Mouse (Mus musculus) kidney, postnatal 36 days (tissue): ENCODE results near the gene Dnaja1.

Experiments
- DNase-seq, 2 experiments: peaks; one replicate each; pipeline ENCODE4 v3.0.0; 2021 to 2022; ENCODE audit warnings: mixed read lengths in 2 of 2

The Dnaja1 gene

DNA sequence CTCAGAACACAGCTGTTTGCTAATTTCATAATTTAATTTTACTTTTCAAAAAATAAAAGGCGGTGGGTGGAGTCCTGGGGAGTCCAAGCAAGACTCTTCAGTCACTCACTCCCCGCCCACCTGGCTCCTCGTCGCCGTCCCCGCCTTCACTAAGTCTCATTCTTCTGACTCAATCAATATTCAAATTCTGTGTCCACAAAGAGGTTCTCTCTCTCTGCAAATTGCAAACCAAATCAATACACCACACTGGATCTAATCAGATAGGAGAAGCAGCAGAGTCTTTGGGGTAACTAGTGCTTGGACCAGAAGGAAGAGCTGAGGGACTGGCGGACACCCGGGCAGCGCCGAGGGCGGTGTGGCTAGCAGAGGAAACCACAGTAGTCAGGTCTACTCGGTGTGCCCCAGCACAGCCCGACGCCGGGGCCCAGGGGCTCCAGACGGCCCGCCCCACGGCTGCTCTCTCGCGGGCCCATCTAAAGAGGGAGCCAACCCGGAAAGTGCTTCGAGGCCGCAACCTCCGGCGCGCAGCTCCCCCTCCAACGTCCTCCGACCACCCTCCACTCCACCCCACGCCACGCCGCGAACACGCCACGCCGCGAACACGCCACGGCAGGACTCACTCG lies 35.3 kb downstream of the Dnaja1 start:
- peak in 1 of 2 experiments; percentile 34 for DNase-seq

DNA sequence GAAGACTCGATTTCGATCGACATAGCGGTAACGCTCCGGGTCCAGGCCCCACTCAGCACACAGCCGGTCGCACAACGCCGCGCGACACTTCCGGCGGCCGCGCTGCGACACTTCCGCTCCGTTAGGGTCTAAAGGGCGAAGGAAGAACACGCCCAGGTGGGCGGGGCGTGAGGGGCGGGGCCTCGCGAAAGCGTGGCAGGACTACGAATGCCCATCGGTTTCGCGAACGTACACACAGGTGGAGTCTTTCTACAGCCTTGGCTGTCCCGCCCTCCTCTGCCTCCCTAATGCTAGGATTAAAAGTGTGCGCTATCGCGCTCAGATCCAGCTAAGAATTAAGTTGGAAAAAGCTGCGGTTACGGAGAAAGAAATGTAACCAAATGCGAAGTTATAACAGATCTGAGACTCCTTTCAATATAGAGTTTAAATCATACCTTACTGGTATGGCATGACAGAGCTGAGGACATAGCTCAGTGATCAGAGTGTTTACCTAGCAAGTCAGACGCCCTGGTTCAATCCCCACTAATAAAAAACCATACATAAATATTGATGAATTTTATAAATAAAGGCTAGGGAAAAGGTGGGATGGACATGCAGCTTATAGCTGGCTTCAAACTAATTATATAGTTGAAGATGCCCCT lies 36.0 kb downstream of the Dnaja1 start, which contains the start of gene Smu1:
TSS of gene Smu1 (minus strand) at position 144 of the 641 bp plus-strand sequence.
- DNase-seq, result peak; percentile 97 to 99

DNA sequence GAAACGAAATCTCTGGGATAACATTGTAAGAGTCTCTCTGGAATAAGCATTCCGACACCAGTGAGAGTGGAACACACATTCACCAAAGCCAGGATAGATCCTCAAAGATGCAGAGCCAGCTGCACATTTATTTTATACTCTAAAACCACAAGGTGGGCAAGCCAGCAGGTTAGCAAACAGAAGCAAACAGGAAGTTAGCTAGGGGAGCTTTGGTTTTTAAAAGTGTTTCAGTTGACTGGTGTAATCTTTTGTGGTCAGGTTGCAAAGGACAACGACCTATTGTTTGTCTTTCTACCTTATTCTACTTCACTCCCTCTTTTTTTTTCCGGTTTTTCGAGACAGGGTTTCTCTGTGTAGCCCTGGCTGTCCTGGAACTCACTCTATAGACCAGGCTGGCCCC lies 37.9 kb downstream of the Dnaja1 start:
- DNase-seq, result no peak

DNA sequence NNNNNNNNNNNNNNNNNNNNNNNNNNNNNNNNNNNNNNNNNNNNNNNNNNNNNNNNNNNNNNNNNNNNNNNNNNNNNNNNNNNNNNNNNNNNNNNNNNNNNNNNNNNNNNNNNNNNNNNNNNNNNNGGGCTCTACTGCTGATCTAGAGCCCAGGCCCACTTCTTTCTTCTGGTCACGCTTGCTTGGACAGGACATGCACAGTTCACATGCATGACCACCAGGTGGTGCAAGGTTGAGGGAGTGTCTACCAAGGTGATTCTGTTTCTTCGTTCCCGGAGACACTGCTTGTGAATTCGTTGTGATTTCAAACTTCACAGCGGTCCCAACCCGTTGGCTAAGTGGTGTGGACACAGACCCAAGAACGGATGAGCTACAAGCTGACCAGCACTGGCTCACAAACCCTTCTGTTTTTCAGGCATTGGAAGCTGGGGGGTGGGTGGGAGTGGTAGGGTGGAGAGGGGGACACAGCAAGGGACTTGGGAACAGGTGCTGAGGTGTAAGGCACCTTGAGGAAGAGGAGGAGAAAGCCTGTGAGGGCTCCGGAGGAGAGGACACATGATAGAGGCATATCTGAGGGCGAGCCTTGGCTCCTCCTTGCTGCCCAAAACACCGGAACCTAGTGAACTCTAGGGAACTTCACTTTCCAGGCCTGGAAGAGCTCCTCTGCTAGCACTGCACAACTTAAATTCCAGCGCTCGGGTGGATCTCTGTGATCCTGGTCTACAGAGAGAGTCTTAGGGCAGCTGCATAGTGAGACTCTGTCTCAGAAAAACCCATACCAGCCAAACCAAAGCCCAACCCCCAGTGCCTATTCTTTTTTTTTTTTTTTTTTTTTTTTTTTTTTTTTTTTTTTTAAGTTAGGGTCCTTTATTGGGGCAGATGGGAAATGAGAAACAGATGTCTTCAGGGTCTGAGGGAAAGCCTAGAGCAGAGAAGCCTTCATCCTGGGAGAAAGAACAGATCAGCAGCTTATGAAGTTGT lies 52.6 kb downstream of the Dnaja1 start:
- peak; percentile 81 to 89 for DNase-seq

DNA sequence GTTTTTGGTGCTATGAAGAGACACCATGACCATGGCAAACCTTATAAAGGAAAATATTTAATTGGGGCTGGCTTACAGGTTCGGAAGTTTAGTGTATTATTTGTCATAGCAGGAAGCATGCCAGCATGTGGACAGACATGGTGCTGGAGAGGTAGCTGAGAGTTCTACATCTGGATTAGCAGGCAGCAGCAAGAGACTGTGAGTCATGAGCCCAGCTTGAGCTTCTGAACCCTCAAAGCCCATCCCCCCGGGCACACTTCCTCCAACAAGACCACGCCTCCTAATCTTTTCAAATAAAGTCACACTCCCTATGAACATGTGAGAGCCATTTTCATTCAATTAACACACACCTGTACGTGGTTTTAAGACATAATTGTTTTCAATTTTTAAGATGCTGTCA lies 54.5 kb downstream of the Dnaja1 start:
- DNase-seq, result no peak

DNA sequence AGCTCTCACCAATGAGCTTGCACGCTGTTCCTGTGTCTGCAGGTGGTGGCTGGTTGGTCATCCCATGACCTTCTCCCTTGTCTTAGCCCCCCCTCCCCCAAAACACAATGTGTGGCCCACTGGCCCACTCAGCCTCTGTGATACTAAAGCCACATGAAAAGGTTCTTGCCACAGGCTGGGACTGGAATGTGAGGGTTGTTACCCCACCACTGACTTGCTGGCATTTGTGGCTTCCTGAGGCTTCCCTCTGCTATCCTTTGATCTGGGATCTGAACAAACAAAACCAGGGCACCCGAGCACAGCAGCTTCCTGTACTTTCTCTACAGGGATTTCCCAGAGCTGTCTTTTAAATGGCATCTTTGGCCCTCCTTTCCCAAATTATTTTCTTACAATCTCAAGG lies 55.2 kb downstream of the Dnaja1 start:
- DNase-seq, result no peak

DNA sequence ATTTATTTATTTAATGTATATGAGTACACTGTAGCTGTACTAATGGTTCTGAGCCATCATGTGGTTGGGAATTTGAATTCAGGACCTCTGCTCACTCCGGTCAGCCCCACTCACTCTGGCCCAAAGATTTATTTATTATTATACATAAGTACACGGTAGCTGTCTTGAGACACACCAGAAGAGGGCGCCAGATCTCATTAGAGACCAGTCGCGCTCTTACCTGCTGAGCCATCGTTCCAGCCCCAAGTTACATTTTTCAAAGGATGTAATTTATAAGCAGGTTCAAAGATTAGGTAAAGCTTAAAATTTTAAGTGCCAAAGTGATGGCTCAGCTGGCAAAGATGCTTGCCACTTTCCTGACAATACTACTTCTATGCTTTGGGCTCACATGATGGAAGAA lies 56.7 kb downstream of the Dnaja1 start:
- DNase-seq, result peak; percentile 48 to 71

DNA sequence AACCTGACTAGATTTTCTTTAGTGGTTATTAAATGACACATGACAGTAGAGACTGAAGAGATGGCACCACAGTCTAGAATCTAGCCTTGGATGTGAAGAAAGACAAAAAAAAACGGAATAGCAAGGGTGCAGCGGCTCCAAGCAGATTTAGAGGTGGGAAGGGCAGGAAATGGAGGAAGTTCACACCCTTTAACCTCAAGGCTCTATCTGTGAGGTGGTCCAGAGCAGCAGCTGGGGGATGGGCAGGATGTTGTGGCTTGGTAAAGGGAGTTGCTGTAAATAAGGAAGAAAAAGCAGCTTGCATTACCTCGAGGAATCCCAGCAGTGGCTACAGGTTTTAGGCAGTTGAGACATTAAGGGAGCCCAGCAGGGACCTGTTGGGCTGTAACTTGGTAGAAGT lies 59.2 kb downstream of the Dnaja1 start:
- DNase-seq, result peak; percentile 77 to 80

DNA sequence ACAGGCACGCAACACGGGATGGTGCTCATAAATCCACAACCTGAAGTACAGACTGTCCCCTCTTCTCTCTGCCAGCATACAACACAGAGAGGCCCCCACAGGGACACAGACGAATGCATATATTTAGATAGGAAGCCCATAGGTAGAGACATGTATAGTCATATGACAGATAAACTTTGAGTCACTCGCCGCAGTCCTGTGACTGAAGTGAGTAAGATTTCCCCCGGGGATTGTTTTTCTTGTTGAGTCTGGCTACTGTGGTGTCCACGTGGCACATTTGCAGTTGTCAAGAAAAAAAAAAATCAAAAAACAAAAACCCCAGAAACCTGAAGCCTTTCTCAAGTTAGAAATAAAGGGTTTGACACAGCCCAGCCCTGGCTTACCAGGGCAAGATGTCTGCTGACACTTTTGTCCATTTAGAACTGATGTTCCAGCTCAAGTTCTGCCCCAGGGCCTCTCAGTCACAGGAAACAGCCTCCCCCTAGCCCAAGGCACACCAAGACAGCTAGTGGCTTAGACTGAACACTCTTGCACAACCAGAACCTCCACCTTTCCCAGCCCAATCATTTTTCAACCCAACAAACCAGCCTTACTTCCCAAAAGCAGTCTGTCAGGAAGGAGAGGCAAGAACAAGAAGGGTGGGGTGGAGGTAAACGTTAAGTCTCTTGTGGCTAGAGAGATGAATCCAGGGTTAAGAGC lies 60.0 kb downstream of the Dnaja1 start:
- no peak for DNase-seq

DNA sequence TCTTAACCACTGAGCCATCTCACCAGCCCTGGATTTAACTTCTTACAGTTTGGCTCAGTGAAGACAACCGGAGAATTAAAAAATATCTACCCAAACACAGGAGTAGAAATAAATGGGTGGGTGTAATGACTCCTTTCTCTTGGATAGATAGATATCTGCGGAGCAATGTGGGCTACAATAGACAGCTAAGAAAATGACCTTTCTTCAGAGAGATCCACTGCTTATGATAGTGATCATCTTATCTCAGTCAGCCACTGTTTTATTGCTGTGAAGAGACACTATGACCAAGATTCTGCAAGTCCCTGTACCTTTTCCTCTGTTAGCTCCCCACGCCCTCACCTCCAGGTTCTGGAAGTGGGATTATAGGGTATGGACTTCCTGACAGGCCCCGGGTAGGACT lies 61.1 kb downstream of the Dnaja1 start:
- no peak for DNase-seq

DNA sequence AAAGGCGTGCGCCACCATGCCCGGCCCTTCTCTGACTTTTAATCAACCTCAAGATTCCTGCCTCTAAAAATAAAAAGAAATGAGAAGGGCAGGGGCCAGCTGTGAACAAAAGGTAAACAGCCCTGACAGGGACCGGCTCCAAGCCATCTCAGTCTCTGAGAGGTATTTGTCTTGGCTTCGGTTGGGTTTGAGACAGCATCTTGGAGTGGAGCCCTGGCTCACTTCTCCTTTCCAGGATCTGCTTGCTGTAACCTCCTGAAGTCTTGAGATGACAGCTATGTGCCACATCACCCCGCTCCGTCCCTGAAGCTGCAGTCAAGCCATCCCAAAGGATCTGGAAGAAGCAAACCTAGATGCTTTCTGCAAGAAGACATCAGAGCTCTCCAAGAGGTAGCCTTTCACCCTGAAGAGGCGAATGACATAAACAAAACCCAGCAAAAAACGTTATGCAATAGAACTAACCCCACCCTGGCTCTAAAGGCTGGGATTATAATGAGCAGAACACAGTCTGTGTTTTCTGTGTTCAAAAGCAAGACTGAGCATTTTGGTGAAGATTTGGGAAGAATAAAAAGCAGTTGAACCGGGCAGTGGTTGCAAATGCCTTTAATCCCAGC lies 62.7 kb downstream of the Dnaja1 start:
- peak; percentile 64 to 68 for DNase-seq

DNA sequence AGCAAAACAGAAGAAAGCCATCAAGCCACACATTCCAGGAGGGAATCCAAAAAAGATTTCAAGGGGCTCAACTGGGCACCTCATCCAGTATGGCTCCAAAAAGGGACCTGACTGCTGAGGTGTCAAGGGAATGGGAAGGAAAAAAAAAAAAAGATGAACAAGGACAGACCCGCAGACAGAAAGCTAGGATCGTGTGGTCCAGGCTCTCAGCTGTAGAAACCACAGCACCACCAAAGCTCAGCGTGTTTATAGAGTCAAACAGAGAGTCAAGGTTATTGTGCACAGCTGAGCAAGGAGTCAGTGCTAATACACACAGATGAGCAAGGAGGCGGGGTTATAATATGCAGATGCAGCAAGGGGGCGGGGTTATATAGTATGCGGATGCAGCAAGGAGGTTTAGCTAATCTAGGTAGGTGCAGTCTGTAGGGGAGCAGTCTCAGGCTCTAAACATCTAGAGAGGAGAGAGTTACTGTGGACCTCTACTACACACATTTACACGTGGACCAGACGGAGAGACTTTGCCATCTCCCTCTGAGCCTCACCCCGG lies 63.7 kb downstream of the Dnaja1 start:
- DNase-seq, result no peak

DNA sequence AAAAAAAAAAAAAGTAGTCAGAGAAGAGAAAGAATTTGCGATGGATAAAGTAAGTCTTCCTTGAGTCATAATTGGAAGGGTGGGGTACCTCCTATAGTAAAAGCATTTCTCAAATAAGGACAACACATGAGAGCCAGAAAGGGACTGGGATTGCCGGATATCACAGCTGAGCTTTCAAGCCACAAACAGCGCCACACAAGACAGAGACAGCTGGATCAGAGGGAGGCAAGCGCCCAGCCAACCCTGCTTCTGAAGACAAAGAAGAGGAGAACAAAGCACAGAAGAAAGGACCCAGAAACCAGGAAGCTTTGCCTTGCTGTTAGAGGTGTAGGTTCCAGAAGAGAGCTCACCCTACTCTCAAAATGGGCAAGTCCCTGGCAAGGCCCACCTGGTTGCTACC lies 64.6 kb downstream of the Dnaja1 start:
- no peak for DNase-seq
